Mouse (Mus musculus) ES-Bruce4 (cell line): Measurements from ENCODE around the gene G530012D18Rik.
"Not testable (repeated sequence)": the region's sequence is repeated elsewhere in the genome, so short reads cannot be mapped to it uniquely, and the experiment has no call there.

Source experiments
- CTCF ChIP-seq: IDR thresholded peaks from one replicate; pipeline ENCODE4 v1.8.1; 2011; ENCODE audit warnings: low read depth, low read length
- EP300 ChIP-seq: IDR thresholded peaks from 2 replicates; pipeline ENCODE4 v1.6.1; 2011; ENCODE audit warnings: low read depth, low read length; ENCODE audit not compliant: insufficient read depth
- POLR2A ChIP-seq: IDR thresholded peaks from one replicate; pipeline ENCODE4 v1.8.1; 2011; ENCODE audit warnings: low read length; ENCODE audit not compliant: insufficient read depth

- not testable (repeated sequence) for TF ChIP-seq POLR2A, CTCF, EP300
These were observed 43.2 kb downstream of the G530012D18Rik start for GRCm38 (mm10) chr1:85618689-85619088.
